Mouse (Mus musculus) stomach, postnatal 0 days (tissue): ENCODE data around the gene Kiss1r.

Experiments used
- CTCF ChIP-seq: IDR thresholded peaks from 2 replicates; pipeline ENCODE4 v1.5.1; 2016; ENCODE audit warnings: antibody characterized with exemption, low read depth, mild to moderate bottlenecking, moderate library complexity
- EP300 ChIP-seq: optimal IDR thresholded peaks from 2 replicates; pipeline ENCODE3; 2016; ENCODE audit warnings: antibody characterized with exemption

- no peak for TF ChIP-seq CTCF
- TF ChIP-seq EP300: no peak
These were observed 845 bp downstream of the Kiss1r start for GRCm38 (mm10) chr10:79917532-79918100.
